In genomic region chr2:154463621-154464198, GRCm38 (mm10) we compare ENCODE assay signal across 9 mouse cellular contexts. TPM values are rescaled to one million over a fixed set of nuclear protein-coding genes. Genes with fewer than 3 reads are reported as not detected.
DNase-seq lines count a peak whose midpoint lies in the region; ATAC-seq lines count a peak whose summit lies in the region.
"Had no signal": no experiment of that assay in that cellular context is flagged by ENCODE, and none has a peak within 500 bp of the region (broad histone marks: within the 10 kb centered on the region; RNA-seq: fewer than 3 reads in every experiment).

No protein-coding gene starts in this region.

- peaks cover 8% of the 10 kb centered on the region for H3K4me1 ChIP-seq in lung, embryonic 16.5 days (replicated peaks; ENCODE audit: control insufficient read depth, insufficient read depth, low read length)
- peaks cover 8% of the 10 kb centered on the region for H3K4me1 ChIP-seq in intestine, embryonic 16.5 days (ENCODE audit: control insufficient read depth, insufficient read depth, low read length)
- H3K4me1 ChIP-seq in intestine, embryonic 15.5 days (replicated peaks) = 0 out of 2 replicates have a peak, but pooled peaks cover 8% of the 10 kb centered on the region

- WGBS in lung, embryonic 16.5 days = 79% methylated on average over 11 of the region's 11 CpGs
- WGBS in intestine, embryonic 16.5 days = 85% methylated on average over 11 of the region's 11 CpGs
- WGBS in intestine, embryonic 15.5 days = 80% methylated on average over 11 of the region's 11 CpGs

- H3K4me2 ChIP-seq in lung, embryonic 16.5 days (ENCODE audit: low read depth, low read length) = no peak overlapping the region
- H3K4me2 ChIP-seq in intestine, embryonic 16.5 days (ENCODE audit: low read depth, low read length) = no peak overlapping the region
- H3K4me2 ChIP-seq in intestine, embryonic 15.5 days (replicated peaks) = no peak overlapping the region

- no peaks in the 10 kb centered on the region for H3K36me3 ChIP-seq in lung, embryonic 16.5 days (ENCODE audit: control insufficient read depth, insufficient read depth, low read length)
- no peaks in the 10 kb centered on the region for H3K36me3 ChIP-seq in intestine, embryonic 16.5 days (ENCODE audit: control insufficient read depth, insufficient read depth, low read length)
- no peaks in the 10 kb centered on the region for H3K36me3 ChIP-seq in intestine, embryonic 15.5 days

- peak; percentile 47; the same call in 1 of the 2 replicates for ATAC-seq in lung, embryonic 16.5 days (ENCODE audit: low read depth)
- ATAC-seq in common myeloid progenitor, adult 5-6 weeks (replicated peaks; ENCODE audit: low read depth, poor library complexity, severe bottlenecking) = peak; percentile 85
- no peak for ATAC-seq in intestine, embryonic 16.5 days
- ATAC-seq in intestine, embryonic 15.5 days = no peak

- no peak for DNase-seq in lung, adult 18-20 months
- peak; percentile 13 to 26 for DNase-seq in left cerebral cortex, postnatal 10 days (ENCODE audit: extremely low spot score in 1 of 2, low spot score in 2 of 2)
- peak; percentile 18 for DNase-seq in right cerebral cortex, postnatal 14 days
- DNase-seq in B cell, adult 2 months = no peak
- DNase-seq: kidney, postnatal 10 days had no signal

- H3K27me3 ChIP-seq in lung, embryonic 16.5 days (ENCODE audit: control insufficient read depth, insufficient read depth, low read depth, low read length) = no peaks in the 10 kb centered on the region
- H3K27me3 ChIP-seq in intestine, embryonic 16.5 days (replicated peaks; ENCODE audit: control insufficient read depth, insufficient read depth, low read length) = no peaks in the 10 kb centered on the region
- H3K27me3 ChIP-seq in intestine, embryonic 15.5 days (replicated peaks) = no peaks in the 10 kb centered on the region

- no peaks in the 10 kb centered on the region for H3K9me3 ChIP-seq in lung, embryonic 16.5 days (ENCODE audit: control insufficient read depth, low read length)
- no peaks in the 10 kb centered on the region for H3K9me3 ChIP-seq in intestine, embryonic 16.5 days (ENCODE audit: control insufficient read depth, low read length)
- no peaks in the 10 kb centered on the region for H3K9me3 ChIP-seq in intestine, embryonic 15.5 days

- no peak overlapping the region for H3K4me3 ChIP-seq in lung, embryonic 16.5 days (ENCODE audit: low read length)
- H3K4me3 ChIP-seq in intestine, embryonic 16.5 days (ENCODE audit: low read length) = no peak overlapping the region
- no peak overlapping the region for H3K4me3 ChIP-seq in intestine, embryonic 15.5 days (replicated peaks)

- intact Hi-C loops in left cerebral cortex, postnatal 10 days (cut with DNase I) = no loop called here

- no peak overlapping the region for H3K9ac ChIP-seq in lung, embryonic 16.5 days (ENCODE audit: low read length)
- no peak overlapping the region for H3K9ac ChIP-seq in intestine, embryonic 16.5 days (ENCODE audit: low read depth, low read length)
- H3K9ac ChIP-seq in intestine, embryonic 15.5 days = no peak overlapping the region

- no peak overlapping the region for H3K27ac ChIP-seq in lung, embryonic 16.5 days (ENCODE audit: low read length)
- no peak overlapping the region for H3K27ac ChIP-seq in intestine, embryonic 16.5 days (ENCODE audit: low read length)
- no peak overlapping the region for H3K27ac ChIP-seq in intestine, embryonic 15.5 days

RNA-seq across cellular contexts. Expression of gene Cbfa2t2, which starts 27.4 kb away (rescaled TPM):
- 34.0 and 34.9 TPM in 2 replicates for polyA plus RNA-seq in lung, embryonic 16.5 days (2015; fragmentation: Nextera tagmentation; extraction: Ambion mirVana)
- 16.2 and 23.8 TPM in 2 replicates for total RNA-seq in common myeloid progenitor, adult 5-6 weeks (2017)
- total RNA-seq in left cerebral cortex, postnatal 10 days (2021) = 10 to 100 TPM; 41.7 to 52.1 TPM
- 21.9 and 23.0 TPM in 2 replicates for polyA plus RNA-seq in intestine, embryonic 16.5 days (2015; fragmentation: Nextera tagmentation; extraction: Ambion mirVana)
- 25.4 and 26.3 TPM in 2 replicates for polyA plus RNA-seq in intestine, embryonic 15.5 days (2015; fragmentation: Nextera tagmentation; extraction: Ambion mirVana)

RNA-seq across cellular contexts. Expression of gene Snta1, which starts 55.8 kb away (rescaled TPM):
- polyA plus RNA-seq in lung, embryonic 16.5 days (2015; fragmentation: Nextera tagmentation; extraction: Ambion mirVana) = 8.2 and 8.4 TPM in 2 replicates
- not detected in 2 replicates for total RNA-seq in common myeloid progenitor, adult 5-6 weeks (2017)
- total RNA-seq in left cerebral cortex, postnatal 10 days (2021) = 10 to 100 TPM; 25.9 to 29.9 TPM
- polyA plus RNA-seq in intestine, embryonic 16.5 days (2015; fragmentation: Nextera tagmentation; extraction: Ambion mirVana) = 4.1 and 4.3 TPM in 2 replicates
- 4.6 and 5.0 TPM in 2 replicates for polyA plus RNA-seq in intestine, embryonic 15.5 days (2015; fragmentation: Nextera tagmentation; extraction: Ambion mirVana)

Comparison
In these comparisons a context has a peak if more than half of its experiments do, and no peak if none do; other contexts are left out.
1. ATAC-seq: peak in lung, embryonic 16.5 days (single experiment) and common myeloid progenitor, adult 5-6 weeks (single experiment); none in intestine, embryonic 16.5 days (single experiment) and intestine, embryonic 15.5 days (single experiment).
2. DNase-seq: peak in left cerebral cortex, postnatal 10 days (2 of 2) and right cerebral cortex, postnatal 14 days (single experiment); none in lung, adult 18-20 months (0 of 2) and B cell, adult 2 months (0 of 2).